Mouse (Mus musculus): ENCODE measurements around the gene Serpinb9. TPM values are rescaled to one million over a fixed set of nuclear protein-coding genes. Genes with fewer than 3 reads are reported as not detected.

Serpinb9 gene
- 4.0 and 5.5 TPM in 2 replicates for polyA plus RNA-seq (2021; fragmentation: Nextera tagmentation)
- long read RNA-seq, experiment 1, transcript Serpinb9-201 (7 exons, 3,397 nt): major isoform, 8 of 9 reads
- long read RNA-seq, experiment 1, partial matches to known transcripts: 0 of 9 reads
- long read RNA-seq, experiment 1, other reads (novel, unspliced or antisense): 1 of 9 reads
- long read RNA-seq, experiment 2, transcript Serpinb9-201 (7 exons, 3,397 nt): major isoform, 32 of 34 reads
- long read RNA-seq, experiment 2, partial matches to known transcripts: 1 of 34 reads
- long read RNA-seq, experiment 2, other reads (novel, unspliced or antisense): 1 of 34 reads

GRCm38 (mm10) chr13:33002950-33003349 is at the start of gene Serpinb9:
Gene Serpinb9, plus strand, starts transcription at chr13:33003250.

GRCm38 (mm10) chr13:32964989-32965811 is 37.9 kb upstream of the Serpinb9 start, which contains the start of gene Serpinb6b:
Gene Serpinb6b, plus strand, starts transcription at chr13:32965209.

GRCm38 (mm10) chr13:33027244-33027643 is 24.2 kb downstream of the Serpinb9 start, which contains the start of gene Serpinb9b:
Gene Serpinb9b, plus strand, starts transcription at chr13:33027416.

Other genes starting within 250 kb of the Serpinb9 start
- 0.08 TPM in 1 of 2 replicates, not detected in the other for gene Mylk4, start 219.3 kb upstream of the Serpinb9 start, polyA plus RNA-seq (2021; fragmentation: Nextera tagmentation)
- 33.9 and 43.8 TPM in 2 replicates for gene Wrnip1, start 201.2 kb upstream of the Serpinb9 start, polyA plus RNA-seq (2021; fragmentation: Nextera tagmentation)
- gene D930007J09Rik, start 200.4 kb upstream of the Serpinb9 start, polyA plus RNA-seq (2021; fragmentation: Nextera tagmentation): not detected in 2 replicates
- gene Serpinb1a, start 152.1 kb upstream of the Serpinb9 start, polyA plus RNA-seq (2021; fragmentation: Nextera tagmentation): 17.5 and 22.5 TPM in 2 replicates
- not detected in 2 replicates for gene Serpinb1c, start 105.0 kb upstream of the Serpinb9 start, polyA plus RNA-seq (2021; fragmentation: Nextera tagmentation)
- 1.6 and 1.9 TPM in 2 replicates for gene Serpinb6b, start 38.0 kb upstream of the Serpinb9 start, polyA plus RNA-seq (2021; fragmentation: Nextera tagmentation)
- not detected in 2 replicates for gene Serpinb9b, start 24.2 kb downstream of the Serpinb9 start, polyA plus RNA-seq (2021; fragmentation: Nextera tagmentation)
- 1.5 and 7.3 TPM in 2 replicates for gene Serpinb1b, start 75.3 kb downstream of the Serpinb9 start, polyA plus RNA-seq (2021; fragmentation: Nextera tagmentation)
- not detected in 2 replicates for gene Serpinb9c, start 156.5 kb downstream of the Serpinb9 start, polyA plus RNA-seq (2021; fragmentation: Nextera tagmentation)
- not detected in 2 replicates for gene Serpinb9d, start 189.7 kb downstream of the Serpinb9 start, polyA plus RNA-seq (2021; fragmentation: Nextera tagmentation)
- not detected in 2 replicates for gene Serpinb9e, start 246.4 kb downstream of the Serpinb9 start, polyA plus RNA-seq (2021; fragmentation: Nextera tagmentation)